Mouse (Mus musculus): ENCODE measurements around the gene Zfp639. TPM values are rescaled to one million over a fixed set of nuclear protein-coding genes. Genes with fewer than 3 reads are reported as not detected.

Zfp639 gene
- polyA plus RNA-seq, 1 experiment: 19.6 TPM

DNA sequence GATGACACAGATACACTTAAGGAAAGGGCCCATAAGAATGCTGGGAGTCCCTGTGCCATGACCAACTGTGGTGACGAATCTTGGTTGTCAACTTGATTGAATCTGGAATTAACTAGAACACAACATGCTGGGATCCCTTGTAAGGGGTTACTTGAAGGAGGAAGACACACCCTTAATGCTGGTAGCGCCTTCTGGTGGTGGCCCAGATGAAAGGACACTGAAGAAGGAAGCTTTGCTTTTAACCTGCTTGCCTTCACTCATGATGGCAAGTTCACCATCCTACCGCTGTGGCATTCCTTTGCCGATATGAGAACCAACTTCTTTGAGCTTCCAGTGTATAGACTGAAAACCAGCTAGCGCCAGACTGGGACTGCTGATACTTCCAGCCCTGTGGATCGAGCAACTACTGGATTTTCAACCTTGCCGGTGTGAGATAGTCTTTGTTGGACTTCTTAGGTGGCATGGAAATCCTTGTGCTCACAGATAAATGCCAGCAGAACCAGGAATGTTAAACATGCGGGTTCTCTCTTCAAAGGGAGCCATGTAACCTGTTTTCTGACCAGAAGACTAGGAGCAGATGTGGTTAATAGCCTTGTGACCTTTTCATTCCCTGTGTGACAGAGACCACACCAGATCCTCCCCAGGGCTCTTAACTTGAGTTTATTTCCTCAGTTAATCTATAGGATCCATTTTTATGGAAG, 15.5 kb upstream of the Zfp639 start:
- Histone ChIP-seq H3K4me3 (ENCODE audit: insufficient read depth, low read depth, low read length) (no peak overlapping the region), H3K4me1 (ENCODE audit: control insufficient read depth, insufficient read depth, low read length) (peaks cover 15% of the 10 kb centered on the region), H3K27ac (ENCODE audit: insufficient read depth, low read depth, low read length) (peak overlapping the region; percentile 32; the same call in 1 of the 2 replicates), H3K27me3 (replicated peaks; ENCODE audit: control insufficient read depth, insufficient read depth, low read length) (no peaks in the 10 kb centered on the region), H3K36me3 (ENCODE audit: control insufficient read depth, insufficient read depth, low read length) (no peaks in the 10 kb centered on the region)
- 74% methylated on average over 8 of the region's 8 CpGs for WGBS
- TF ChIP-seq CTCF (conservative IDR thresholded peaks at IDR 0.05; ENCODE audit: insufficient read depth, insufficient read length, low read depth, low read length) (peak; percentile 28; the same call in 1 of the 2 replicates), POLR2A (IDR thresholded peaks at IDR 0.05; ENCODE audit: low read depth, low read length) (no peak)
- no peak for DNase-seq

DNA sequence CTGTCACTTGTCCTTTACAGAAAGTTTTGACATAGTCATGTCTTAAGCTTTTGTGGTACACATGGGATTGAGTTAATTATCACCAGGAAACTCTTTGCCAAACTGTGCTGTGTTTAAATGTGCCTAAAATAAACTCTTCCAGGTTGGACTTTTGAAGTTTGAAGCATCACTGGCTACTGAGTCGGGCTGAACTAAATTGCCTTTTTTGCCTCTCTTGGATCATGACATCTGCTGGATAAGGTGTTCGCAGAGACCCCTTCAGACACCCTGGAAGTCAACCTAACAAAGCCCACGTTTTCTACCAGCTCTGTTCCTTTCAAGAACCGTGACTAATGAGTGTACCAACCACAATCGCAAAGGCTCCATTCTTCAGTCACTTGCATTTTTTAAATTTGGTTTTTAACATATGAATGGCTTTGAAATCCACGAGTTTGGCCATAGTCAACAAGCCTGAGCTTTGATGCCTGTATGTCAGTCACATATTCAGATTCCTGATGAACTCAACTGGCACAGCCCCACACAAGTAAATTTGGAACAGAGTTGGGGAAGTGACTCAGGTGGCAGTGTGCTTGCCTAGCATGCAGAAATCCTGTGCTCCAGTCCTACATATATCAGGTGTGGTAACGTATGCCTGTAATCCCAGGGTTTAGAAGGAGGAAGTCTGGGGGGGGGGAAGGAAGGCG, 14.8 kb upstream of the Zfp639 start:
- Histone ChIP-seq H3K4me1 (ENCODE audit: control insufficient read depth, insufficient read depth, low read length) (peaks cover 15% of the 10 kb centered on the region), H3K36me3 (ENCODE audit: control insufficient read depth, insufficient read depth, low read length) (no peaks in the 10 kb centered on the region), H3K4me3 (ENCODE audit: insufficient read depth, low read depth, low read length) (no peak overlapping the region), H3K27me3 (replicated peaks; ENCODE audit: control insufficient read depth, insufficient read depth, low read length) (no peaks in the 10 kb centered on the region), H3K27ac (ENCODE audit: insufficient read depth, low read depth, low read length) (peak overlapping the region; percentile 32; the same call in 1 of the 2 replicates)
- DNase-seq: peak; percentile 83
- WGBS: 48% methylated on average over 8 of the region's 8 CpGs
- TF ChIP-seq CTCF (conservative IDR thresholded peaks at IDR 0.05; ENCODE audit: insufficient read depth, insufficient read length, low read depth, low read length) (no peak), POLR2A (IDR thresholded peaks at IDR 0.05; ENCODE audit: low read depth, low read length) (no peak)

DNA sequence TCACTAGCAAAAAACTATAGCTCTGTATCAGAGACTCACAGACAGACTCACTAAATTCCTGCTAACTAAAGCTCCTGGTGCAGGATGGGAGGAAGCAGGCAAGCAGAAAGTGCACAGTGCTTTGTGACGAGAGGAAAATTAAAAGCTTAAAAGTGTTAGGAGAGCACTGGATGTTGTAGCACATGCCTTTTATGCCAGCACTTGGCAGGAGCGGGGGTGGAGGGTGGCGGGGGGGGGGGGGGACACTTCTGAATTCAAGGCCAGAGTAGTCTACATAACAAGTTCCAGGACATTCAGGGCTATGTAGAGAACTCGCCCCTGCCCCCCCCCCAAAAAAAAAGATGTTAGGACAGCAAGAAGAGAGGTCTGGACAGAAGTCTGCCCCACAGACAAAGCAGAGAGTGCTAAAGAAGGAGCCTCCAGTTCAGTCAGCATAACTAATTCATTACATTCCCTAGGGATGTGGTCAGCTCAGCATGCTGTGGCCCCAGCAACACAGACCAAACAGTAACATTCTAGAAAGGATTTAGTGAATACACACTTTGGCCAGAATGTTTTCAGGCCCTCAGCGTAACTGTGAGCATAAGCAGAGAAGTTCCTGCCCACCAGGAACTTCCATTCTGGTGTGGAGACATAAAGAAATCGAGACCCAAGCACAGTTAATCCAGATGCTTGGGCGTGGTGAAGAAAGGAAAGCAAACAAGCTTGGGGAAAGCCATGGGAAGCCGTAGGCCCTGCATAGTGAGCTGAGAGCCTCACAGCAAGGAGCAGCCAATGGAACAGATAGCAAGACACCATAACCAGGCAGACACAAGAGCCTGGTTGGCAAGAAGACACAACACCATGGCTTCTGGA, 14.0 kb upstream of the Zfp639 start:
- DNase-seq: no peak
- no peak overlapping the region; the same call in 1 of the 2 replicates for H3K27ac ChIP-seq (ENCODE audit: insufficient read depth, low read depth, low read length)
- H3K4me3 ChIP-seq (ENCODE audit: insufficient read depth, low read depth, low read length): no peak overlapping the region
- TF ChIP-seq POLR2A (IDR thresholded peaks at IDR 0.05; ENCODE audit: low read depth, low read length): no peak
- no peak for TF ChIP-seq CTCF (conservative IDR thresholded peaks at IDR 0.05; ENCODE audit: insufficient read depth, insufficient read length, low read depth, low read length)
- H3K27me3 ChIP-seq (replicated peaks; ENCODE audit: control insufficient read depth, insufficient read depth, low read length): no peaks in the 10 kb centered on the region
- no peaks in the 10 kb centered on the region for H3K36me3 ChIP-seq (ENCODE audit: control insufficient read depth, insufficient read depth, low read length)
- WGBS: 50% methylated on average over 8 of the region's 8 CpGs
- peaks cover 15% of the 10 kb centered on the region for H3K4me1 ChIP-seq (ENCODE audit: control insufficient read depth, insufficient read depth, low read length)

DNA sequence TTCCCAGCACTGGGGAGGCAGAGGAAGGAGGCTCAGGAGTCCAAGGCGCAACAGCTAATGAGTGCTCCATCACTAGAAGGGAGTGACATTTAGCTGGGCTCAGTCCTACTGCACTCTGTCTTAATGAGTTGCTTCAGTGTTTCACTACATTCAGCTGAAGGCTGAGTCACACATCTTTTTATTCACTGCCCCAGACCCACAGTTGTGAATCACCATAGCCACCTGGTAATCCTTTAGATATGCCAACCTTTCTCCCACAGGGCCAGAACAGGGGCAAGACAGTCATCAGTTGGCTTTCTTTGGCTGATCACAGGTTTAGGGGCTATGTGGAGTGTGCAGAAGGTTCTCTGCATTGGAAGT, 13.4 kb upstream of the Zfp639 start:
- DNase-seq: no peak
- no peak for TF ChIP-seq POLR2A (IDR thresholded peaks at IDR 0.05; ENCODE audit: low read depth, low read length)
- no peak for TF ChIP-seq CTCF (conservative IDR thresholded peaks at IDR 0.05; ENCODE audit: insufficient read depth, insufficient read length, low read depth, low read length)
- Histone ChIP-seq H3K36me3 (ENCODE audit: control insufficient read depth, insufficient read depth, low read length) (no peaks in the 10 kb centered on the region), H3K4me3 (ENCODE audit: insufficient read depth, low read depth, low read length) (no peak overlapping the region), H3K4me1 (ENCODE audit: control insufficient read depth, insufficient read depth, low read length) (peaks cover 15% of the 10 kb centered on the region), H3K27ac (ENCODE audit: insufficient read depth, low read depth, low read length) (no peak overlapping the region), H3K27me3 (replicated peaks; ENCODE audit: control insufficient read depth, insufficient read depth, low read length) (no peaks in the 10 kb centered on the region)
- 100% methylated on average over 1 of the region's 1 CpGs for WGBS

DNA sequence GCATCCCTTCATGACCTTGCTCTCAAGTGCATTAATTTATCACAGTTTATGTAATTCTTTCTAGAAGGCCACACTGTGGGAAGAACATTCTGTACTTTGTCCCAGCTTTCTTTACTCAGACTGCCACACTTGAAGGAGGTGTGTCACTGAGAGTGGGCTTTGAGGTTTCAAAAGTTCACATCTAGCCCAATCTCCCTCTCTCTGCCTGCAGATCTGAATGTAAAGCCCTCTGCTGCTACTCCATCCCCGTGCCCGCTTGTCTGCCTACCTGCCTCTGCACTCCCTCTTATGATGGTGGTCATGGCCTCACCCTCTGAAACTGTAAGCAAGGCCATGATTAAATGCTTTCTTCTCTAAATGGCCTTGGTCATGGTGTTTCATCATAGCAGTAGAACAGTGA, 9.7 kb upstream of the Zfp639 start:
- Histone ChIP-seq H3K4me3 (ENCODE audit: insufficient read depth, low read depth, low read length) (no peak overlapping the region), H3K4me1 (ENCODE audit: control insufficient read depth, insufficient read depth, low read length) (peaks cover 5% of the 10 kb centered on the region; the same call in 1 of the 2 replicates), H3K27ac (ENCODE audit: insufficient read depth, low read depth, low read length) (no peak overlapping the region), H3K36me3 (ENCODE audit: control insufficient read depth, insufficient read depth, low read length) (no peaks in the 10 kb centered on the region), H3K27me3 (replicated peaks; ENCODE audit: control insufficient read depth, insufficient read depth, low read length) (no peaks in the 10 kb centered on the region)
- 89% methylated on average over 2 of the region's 2 CpGs for WGBS
- DNase-seq: peak; percentile 21
- no peak for TF ChIP-seq POLR2A (IDR thresholded peaks at IDR 0.05; ENCODE audit: low read depth, low read length)
- TF ChIP-seq CTCF (conservative IDR thresholded peaks at IDR 0.05; ENCODE audit: insufficient read depth, insufficient read length, low read depth, low read length): no peak

DNA sequence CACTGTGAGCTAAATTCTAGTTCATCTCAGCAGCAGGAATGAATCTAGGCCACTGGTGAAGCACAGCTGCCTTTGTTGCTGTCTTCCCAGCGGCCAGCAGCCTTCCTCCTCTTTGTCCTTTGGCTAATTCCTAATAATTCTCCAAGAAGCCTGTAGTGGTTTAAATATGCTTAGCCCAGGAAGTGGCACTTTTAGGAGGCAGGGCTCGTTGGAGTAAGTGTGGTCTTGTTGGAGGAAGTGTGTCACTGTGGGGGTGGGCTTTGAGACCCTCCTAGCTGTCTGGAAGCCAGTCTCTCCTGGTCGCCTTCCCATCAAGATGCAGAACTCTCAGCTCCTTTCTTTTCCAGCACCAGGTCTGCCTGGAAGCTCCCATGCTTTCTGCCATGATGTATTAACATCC, 4.2 kb upstream of the Zfp639 start:
- WGBS: 76% methylated on average over 3 of the region's 3 CpGs
- H3K4me1 ChIP-seq (ENCODE audit: control insufficient read depth, insufficient read depth, low read length): peaks cover 4% of the 10 kb centered on the region
- no peaks in the 10 kb centered on the region for H3K27me3 ChIP-seq (replicated peaks; ENCODE audit: control insufficient read depth, insufficient read depth, low read length)
- H3K27ac ChIP-seq (ENCODE audit: insufficient read depth, low read depth, low read length): no peak overlapping the region
- H3K4me3 ChIP-seq (ENCODE audit: insufficient read depth, low read depth, low read length): no peak overlapping the region
- DNase-seq: no peak
- no peaks in the 10 kb centered on the region for H3K36me3 ChIP-seq (ENCODE audit: control insufficient read depth, insufficient read depth, low read length)
- TF ChIP-seq POLR2A (IDR thresholded peaks at IDR 0.05; ENCODE audit: low read depth, low read length) (no peak), CTCF (conservative IDR thresholded peaks at IDR 0.05; ENCODE audit: insufficient read depth, insufficient read length, low read depth, low read length) (no peak)
